Mouse (Mus musculus) liver, embryonic 14.5 days (tissue): ENCODE data around the gene Sdhb.

Source experiments
- CTCF ChIP-seq: IDR thresholded peaks from 2 replicates; pipeline ENCODE4 v1.5.1; 2016; ENCODE audit warnings: antibody characterized with exemption, low read depth, control low read depth
- EP300 ChIP-seq: IDR thresholded peaks from 2 replicates; pipeline ENCODE4 v1.6.1; 2016; ENCODE audit warnings: antibody characterized with exemption, low read depth

GRCm38 (mm10) chr4:140951861-140952641 is 9.0 kb upstream of the Sdhb start:
- TF ChIP-seq CTCF (no peak), EP300 (no peak)
